In the genomic region with DNA sequence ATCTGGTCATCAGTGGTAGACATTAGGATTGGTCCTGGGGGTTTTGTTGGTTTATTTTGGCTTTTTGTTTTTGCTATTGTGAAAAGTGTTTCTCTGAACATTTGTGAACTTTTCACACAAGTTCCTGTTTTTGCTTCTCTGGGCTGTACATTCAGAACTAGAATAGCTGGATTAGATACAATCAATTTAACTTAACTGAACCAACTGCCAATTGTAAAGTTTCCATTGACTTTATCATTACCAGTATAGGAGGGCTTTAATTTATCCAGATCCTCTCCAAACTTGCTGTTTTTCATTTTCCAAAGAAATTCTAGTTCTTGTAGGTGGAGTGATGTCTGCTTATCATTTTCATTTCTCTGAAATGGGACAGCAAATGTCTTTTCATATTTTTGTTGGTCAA, we compare ENCODE assay signal across 40 mouse cellular contexts. TPM values are rescaled to one million over a fixed set of nuclear protein-coding genes. Genes with fewer than 3 reads are reported as not detected.
"Had no signal": no experiment of that assay in that cellular context is flagged by ENCODE, and none has a peak within 500 bp of the region (broad histone marks: within the 10 kb centered on the region; RNA-seq: fewer than 3 reads in every experiment).

No protein-coding gene starts in this region.

- H3K27ac ChIP-seq: left cerebral cortex, adult 2 months; limb, embryonic 10.5 days; limb, embryonic 12.5 days; limb, embryonic 13.5 days; limb, embryonic 15.5 days; liver, embryonic 12.5 days; liver, embryonic 13.5 days; liver, embryonic 14.5 days; liver, embryonic 15.5 days; lung, embryonic 15.5 days; macrophage; midbrain, embryonic 10.5 days; midbrain, embryonic 12.5 days; midbrain, embryonic 13.5 days; midbrain, embryonic 15.5 days had no signal

- DNase-seq: left cerebral cortex, postnatal 4 days; liver; liver, embryonic 13.5 days; lung, adult 18-20 months; lung, adult 2 months; lung, embryonic 14.5 days; lung, postnatal 10 days; lung, postnatal 14 days; lung, postnatal 36 days; lung, postnatal 4 days; midbrain, embryonic 14.5 days had no signal

- ATAC-seq: liver, embryonic 12.5 days; lung, postnatal 0 days; midbrain, embryonic 13.5 days; midbrain, embryonic 15.5 days; midbrain, embryonic 16.5 days had no signal

- H3K4me2 ChIP-seq: limb, embryonic 12.5 days; limb, embryonic 13.5 days; limb, embryonic 15.5 days; liver, embryonic 11.5 days; liver, embryonic 12.5 days; liver, embryonic 13.5 days; liver, embryonic 15.5 days; lung, embryonic 14.5 days; lung, embryonic 15.5 days; midbrain, embryonic 11.5 days; midbrain, embryonic 12.5 days; midbrain, embryonic 13.5 days; midbrain, embryonic 15.5 days had no signal

- H3K4me1 ChIP-seq: limb, embryonic 15.5 days; liver, embryonic 12.5 days; liver, embryonic 13.5 days; liver, embryonic 15.5 days; lung, embryonic 15.5 days; megakaryocyte, embryonic 14.5 days; midbrain, embryonic 10.5 days; midbrain, embryonic 12.5 days; midbrain, embryonic 13.5 days; midbrain, embryonic 15.5 days had no signal

- H3K9me3 ChIP-seq: limb, embryonic 10.5 days; limb, embryonic 12.5 days; limb, embryonic 13.5 days; limb, embryonic 15.5 days; liver, embryonic 12.5 days; liver, embryonic 13.5 days; liver, embryonic 15.5 days; lung, embryonic 15.5 days; megakaryocyte, embryonic 14.5 days; midbrain, embryonic 10.5 days; midbrain, embryonic 12.5 days; midbrain, embryonic 13.5 days; midbrain, embryonic 15.5 days had no signal

- H3K36me3 ChIP-seq: limb, embryonic 10.5 days; limb, embryonic 12.5 days; limb, embryonic 13.5 days; limb, embryonic 15.5 days; liver, embryonic 12.5 days; liver, embryonic 13.5 days; liver, embryonic 15.5 days; lung, embryonic 15.5 days; midbrain, embryonic 10.5 days; midbrain, embryonic 12.5 days; midbrain, embryonic 13.5 days; midbrain, embryonic 15.5 days had no signal

- H3K9ac ChIP-seq: limb, embryonic 12.5 days; limb, embryonic 13.5 days; limb, embryonic 15.5 days; liver, embryonic 12.5 days; liver, embryonic 13.5 days; liver, embryonic 14.5 days; liver, embryonic 15.5 days; lung, embryonic 14.5 days; lung, embryonic 15.5 days; midbrain, embryonic 12.5 days; midbrain, embryonic 13.5 days; midbrain, embryonic 15.5 days had no signal

- H3K27me3 ChIP-seq: limb, embryonic 12.5 days; limb, embryonic 13.5 days; limb, embryonic 15.5 days; liver, embryonic 12.5 days; liver, embryonic 13.5 days; liver, embryonic 15.5 days; lung, embryonic 15.5 days; midbrain, embryonic 12.5 days; midbrain, embryonic 13.5 days; midbrain, embryonic 15.5 days had no signal

- H3K4me3 ChIP-seq: left cerebral cortex, adult 2 months; limb, embryonic 10.5 days; limb, embryonic 12.5 days; limb, embryonic 13.5 days; limb, embryonic 15.5 days; liver, embryonic 12.5 days; liver, embryonic 13.5 days; liver, embryonic 15.5 days; lung, embryonic 15.5 days; megakaryocyte, embryonic 14.5 days; midbrain, embryonic 10.5 days; midbrain, embryonic 12.5 days; midbrain, embryonic 13.5 days; midbrain, embryonic 15.5 days; myocyte had no signal

RNA-seq across cellular contexts. Expression of gene Ripply2, which starts 25.5 kb away (rescaled TPM):
- total RNA-seq: liver, adult 2 months; megakaryocyte progenitor cell, adult 5-6 weeks; megakaryocyte, adult 5-6 weeks; megakaryocyte-erythroid progenitor cell, adult 5-6 weeks; monocyte, adult 5-6 weeks had no signal
- polyA plus RNA-seq: limb, embryonic 11.5 days; limb, embryonic 12.5 days; limb, embryonic 13.5 days; limb, embryonic 14.5 days; limb, embryonic 15.5 days; liver, adult 2 months; liver, embryonic 11.5 days; liver, embryonic 12.5 days; liver, embryonic 13.5 days; liver, embryonic 14.5 days; liver, embryonic 15.5 days; liver, embryonic 16.5 days; lung, adult 2 months; lung, embryonic 14.5 days; lung, embryonic 15.5 days; lung, embryonic 16.5 days; lung, postnatal 0 days; macrophage; myocyte had no signal
